12 mouse cellular contexts compared by ENCODE assay signal in genomic region chr5:139947446-139947845, GRCm38 (mm10). TPM values are rescaled to one million over a fixed set of nuclear protein-coding genes. Genes with fewer than 3 reads are reported as not detected.
DNase-seq lines count a peak whose midpoint lies in the region; ATAC-seq and TF ChIP-seq lines count a peak whose summit lies in the region.
"Had no signal": no experiment of that assay in that cellular context is flagged by ENCODE, and none has a peak within 500 bp of the region (broad histone marks: within the 10 kb centered on the region; RNA-seq: fewer than 3 reads in every experiment).

No protein-coding gene starts in this region.

- H3K9ac ChIP-seq in liver, adult 2 months (ENCODE audit: low read depth, low read length) = no peak overlapping the region
- no peak overlapping the region for H3K9ac ChIP-seq in liver, embryonic 12.5 days
- H3K9ac ChIP-seq: heart, embryonic 15.5 days; liver, embryonic 15.5 days; neural tube, embryonic 13.5 days had no signal

- H3K9me3 ChIP-seq in liver, embryonic 12.5 days (replicated peaks) = no peaks in the 10 kb centered on the region
- H3K9me3 ChIP-seq: heart, embryonic 15.5 days; liver, embryonic 15.5 days; neural tube, embryonic 13.5 days had no signal

- no peaks in the 10 kb centered on the region for H3K36me3 ChIP-seq in liver, adult 2 months (ENCODE audit: control insufficient read depth, insufficient read depth, low read length)
- no peaks in the 10 kb centered on the region for H3K36me3 ChIP-seq in liver, embryonic 12.5 days
- H3K36me3 ChIP-seq: heart, embryonic 15.5 days; liver, embryonic 15.5 days; neural tube, embryonic 13.5 days had no signal

- H3K27me3 ChIP-seq in liver, adult 2 months (ENCODE audit: control insufficient read depth, insufficient read depth, low read length) = no peaks in the 10 kb centered on the region
- no peaks in the 10 kb centered on the region for H3K27me3 ChIP-seq in liver, embryonic 12.5 days (replicated peaks)
- H3K27me3 ChIP-seq: liver, embryonic 15.5 days; neural tube, embryonic 13.5 days had no signal

- peak; percentile 32; the same call in 1 of the 2 replicates for TF ChIP-seq CTCF in liver, adult 2 months (IDR thresholded peaks at IDR 0.05; ENCODE audit: low read depth, low read length)

- WGBS in liver, adult 2 months = 97% methylated on average over 5 of the region's 5 CpGs
- WGBS in liver, embryonic 12.5 days (ENCODE audit: insufficient replicate concordance) = 82% methylated on average over 5 of the region's 5 CpGs

- H3K4me1 ChIP-seq in liver, adult 2 months (ENCODE audit: control insufficient read depth, insufficient read depth, low read length) = no peaks in the 10 kb centered on the region
- no peaks in the 10 kb centered on the region for H3K4me1 ChIP-seq in liver, embryonic 12.5 days
- H3K4me1 ChIP-seq: heart, embryonic 15.5 days; liver, embryonic 15.5 days had no signal

- no peak overlapping the region for H3K4me3 ChIP-seq in liver, adult 2 months (ENCODE audit: insufficient read depth, low read depth, low read length)
- H3K4me3 ChIP-seq in liver, embryonic 12.5 days = no peak overlapping the region
- H3K4me3 ChIP-seq: heart, embryonic 15.5 days; liver, embryonic 15.5 days; neural tube, embryonic 13.5 days had no signal

- no peaks in the 10 kb centered on the region for H3K79me2 ChIP-seq in liver, adult 2 months (ENCODE audit: control insufficient read depth, insufficient read depth, low read length)

- ATAC-seq in liver, embryonic 12.5 days = no peak
- ATAC-seq in megakaryocyte progenitor cell, adult 5-6 weeks (replicated peaks; ENCODE audit: poor library complexity) = 0 out of 2 replicates have a peak, but pooled peaks have one; percentile 37
- no peak for ATAC-seq in monocyte, adult 5-6 weeks (replicated peaks; ENCODE audit: insufficient number of reproducible peaks, low FRiP score, low TSS enrichment, poor library complexity, severe bottlenecking)

- DNase-seq in adrenal gland, postnatal 10 days = peak; percentile 31
- no peak for DNase-seq in adrenal gland, postnatal 4 days (ENCODE audit: low spot score in 2 of 2)
- no peak for DNase-seq in liver, adult 2 months (ENCODE audit: extremely low read depth, low read depth, low spot score)
- peak; percentile 64 for DNase-seq in NIH3T3 (ENCODE audit: low read depth)
- DNase-seq in adrenal gland, adult 2 months = no peak
- DNase-seq: kidney, postnatal 36 days had no signal

- no peak overlapping the region for H3K4me2 ChIP-seq in liver, embryonic 12.5 days
- H3K4me2 ChIP-seq: heart, embryonic 15.5 days; liver, embryonic 15.5 days; neural tube, embryonic 13.5 days had no signal

- H3K27ac ChIP-seq in liver, adult 2 months (replicated peaks; ENCODE audit: insufficient read depth, low read depth, low read length) = no peak overlapping the region
- H3K27ac ChIP-seq in liver, embryonic 12.5 days = no peak overlapping the region
- H3K27ac ChIP-seq: heart, embryonic 15.5 days; liver, embryonic 15.5 days; neural tube, embryonic 13.5 days had no signal

- TF ChIP-seq POLR2A in liver, adult 2 months (IDR thresholded peaks at IDR 0.05; ENCODE audit: extremely low read depth, insufficient read depth, low read length) = no peak

RNA-seq across cellular contexts. Expression of gene Elfn1, which starts 39.7 kb away (rescaled TPM):
- 1 to 10 TPM; 1.1 to 2.2 TPM for total RNA-seq in adrenal gland, postnatal 10 days (2021)
- 10 to 100 TPM; 14.1 to 16.8 TPM for total RNA-seq in adrenal gland, postnatal 4 days (2021)
- total RNA-seq in liver, adult 2 months (2014; rRNA removed) = not detected in 2 replicates
- 0.02 and 0.13 TPM in 2 replicates for polyA plus RNA-seq in liver, adult 2 months (2012; rRNA removed)
- 0.05 and 0.14 TPM in 2 replicates for polyA plus RNA-seq in liver, embryonic 12.5 days (2016; fragmentation: Nextera tagmentation; extraction: Ambion mirVana)
- 0.02 TPM in 1 of 2 replicates, not detected in the other for total RNA-seq in megakaryocyte progenitor cell, adult 5-6 weeks (2015)
- total RNA-seq in megakaryocyte progenitor cell, adult 5-6 weeks (2017) = not detected in 2 replicates
- 10 to 100 TPM in 1 of 2 experiments, under 1 TPM in 1; 0.35 to 25.4 TPM for total RNA-seq in adrenal gland, adult 2 months (2021)
- 33.8 and 96.1 TPM in 2 replicates for polyA plus RNA-seq in adrenal gland, adult 2 months (2012; rRNA removed)
- not detected in 3 replicates for total RNA-seq in monocyte, adult 5-6 weeks (2017)

Comparison
In these comparisons a context has a peak if more than half of its experiments do, and no peak if none do; other contexts are left out.
1. DNase-seq: peak in adrenal gland, postnatal 10 days (single experiment) and NIH3T3 (single experiment); none in adrenal gland, postnatal 4 days (0 of 2), liver, adult 2 months (single experiment) and adrenal gland, adult 2 months (single experiment).